Mouse (Mus musculus) embryo, embryonic 11.5 days (tissue): Measurements from ENCODE around the gene Cib4.

Experiments used
- DNase-seq: peaks from one replicate; pipeline ENCODE4 v3.0.0-alpha.2; 2012; ENCODE audit warnings: low read depth, low spot score

Cib4 gene

GRCm38 (mm10) chr5:30545698-30546097 lies at the start of gene Cib4:
TSS of gene Cib4 (minus strand) at chr5:30545836.
- DNase-seq, result no peak

- no peak for DNase-seq
Observed at GRCm38 (mm10) chr5:30594953-30595560, 49.4 kb upstream of the Cib4 start.

DNA sequence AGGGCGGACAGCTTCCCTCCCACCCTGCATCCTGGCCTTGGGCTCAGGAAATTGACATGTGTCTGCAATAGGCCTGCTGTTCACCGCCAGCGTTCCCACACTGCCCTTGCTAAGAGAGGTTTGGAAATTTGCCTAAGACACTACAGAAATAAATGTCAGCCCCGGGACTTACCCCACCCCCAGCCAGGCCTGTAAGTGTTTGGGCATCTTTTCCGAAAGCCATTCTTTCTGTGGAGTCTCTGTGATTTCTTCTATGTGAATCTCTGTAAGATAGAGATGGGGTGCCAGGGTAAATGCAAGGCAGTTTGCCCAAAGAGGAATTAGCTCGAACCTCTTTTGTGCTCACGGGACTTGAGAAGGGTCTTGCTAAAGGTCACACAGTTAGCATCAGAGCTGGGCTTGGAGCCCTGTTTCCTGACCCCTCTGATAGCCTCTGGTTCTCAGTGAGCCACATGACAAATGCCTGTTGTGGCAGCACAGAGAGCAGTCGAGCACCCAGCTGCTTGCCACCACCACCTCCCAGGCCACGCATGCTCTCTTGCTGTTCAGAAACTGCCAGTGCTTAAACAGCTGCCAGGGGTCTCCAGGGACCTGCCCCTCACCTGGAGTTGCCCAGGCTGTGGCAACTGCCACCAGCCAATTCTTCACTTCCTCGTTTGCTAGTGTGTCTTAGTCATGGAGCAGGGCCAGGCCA lies 48.3 kb upstream of the Cib4 start:
- no peak for DNase-seq

- DNase-seq, result no peak
Observed at GRCm38 (mm10) chr5:30593360-30593759, 47.7 kb upstream of the Cib4 start.

DNA sequence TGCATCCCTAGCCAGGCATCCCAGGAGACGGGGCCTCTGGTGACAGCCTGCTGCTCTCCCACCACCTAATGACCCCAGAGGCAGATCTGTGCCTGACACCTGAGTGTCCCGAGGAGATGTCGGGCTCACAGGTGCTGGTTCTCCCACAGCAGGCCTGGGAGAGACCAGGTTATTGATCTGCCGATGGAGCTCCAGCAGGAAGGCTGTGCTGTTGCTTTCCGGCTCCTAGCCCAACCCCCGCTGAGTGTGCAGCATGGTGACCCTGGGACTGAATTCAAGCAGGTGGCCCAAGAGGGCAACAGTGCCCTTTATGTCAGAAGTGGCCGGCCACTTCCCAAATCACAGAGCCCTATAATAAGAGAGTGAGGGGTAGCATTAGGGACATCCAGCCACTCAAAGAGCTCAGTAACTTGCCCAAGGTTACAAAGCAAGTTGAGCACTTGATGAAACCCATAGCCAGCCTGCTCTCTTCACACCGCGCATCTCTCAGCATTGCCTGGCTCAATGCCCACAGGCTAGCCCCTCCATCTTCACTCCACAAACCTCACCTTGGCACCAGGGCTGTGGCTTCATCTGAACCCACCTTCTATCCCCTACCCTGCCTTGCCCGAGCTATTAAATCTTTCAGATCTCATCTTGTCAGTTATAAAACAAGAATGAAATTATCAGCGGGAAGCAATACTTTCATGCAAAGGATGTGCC lies 46.8 kb upstream of the Cib4 start:
- DNase-seq, result no peak

DNA sequence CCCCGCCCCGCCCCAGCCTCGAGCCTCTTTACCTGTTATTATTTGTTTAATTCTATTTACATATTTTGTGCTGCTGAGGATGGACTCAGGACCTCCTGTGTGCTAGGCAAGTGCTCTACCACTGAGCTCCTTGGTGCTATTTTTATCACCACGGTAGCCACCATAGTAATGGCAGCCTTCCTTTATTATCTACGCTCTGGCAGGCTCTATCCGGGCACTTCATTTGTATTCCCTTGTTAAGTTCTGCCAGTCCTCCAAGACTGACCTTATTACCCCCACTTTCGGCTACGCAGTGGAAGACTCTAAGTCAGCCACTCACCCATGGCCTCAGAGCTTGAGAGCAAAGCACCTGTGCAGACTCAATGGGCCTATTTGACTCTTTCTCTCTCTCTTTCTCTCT lies 46.1 kb upstream of the Cib4 start:
- no peak for DNase-seq

GRCm38 (mm10) chr5:30591205-30591731 lies 45.6 kb upstream of the Cib4 start:
- no peak for DNase-seq

- no peak for DNase-seq
Observed at GRCm38 (mm10) chr5:30590231-30590630, 44.6 kb upstream of the Cib4 start.

DNA sequence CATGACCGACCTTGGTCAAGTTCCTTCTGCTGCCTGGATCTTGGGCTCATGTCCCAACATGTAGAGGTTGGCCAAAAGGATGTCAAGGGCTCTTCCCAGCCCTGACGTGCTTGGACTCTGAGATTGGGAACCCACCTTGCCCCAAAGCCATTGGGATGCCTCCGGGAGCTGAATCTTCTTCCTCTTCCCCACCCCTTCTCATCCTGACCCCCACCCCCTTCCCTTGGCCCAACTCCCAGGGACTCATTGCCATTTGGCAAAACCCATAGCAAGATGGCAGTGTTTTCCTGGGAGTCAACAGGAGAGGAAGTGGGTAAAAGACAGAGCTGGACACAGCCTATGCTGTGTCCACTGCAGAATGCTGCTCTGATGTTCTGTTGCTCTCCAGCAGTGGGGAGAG lies 43.9 kb upstream of the Cib4 start:
- DNase-seq, result no peak

DNA sequence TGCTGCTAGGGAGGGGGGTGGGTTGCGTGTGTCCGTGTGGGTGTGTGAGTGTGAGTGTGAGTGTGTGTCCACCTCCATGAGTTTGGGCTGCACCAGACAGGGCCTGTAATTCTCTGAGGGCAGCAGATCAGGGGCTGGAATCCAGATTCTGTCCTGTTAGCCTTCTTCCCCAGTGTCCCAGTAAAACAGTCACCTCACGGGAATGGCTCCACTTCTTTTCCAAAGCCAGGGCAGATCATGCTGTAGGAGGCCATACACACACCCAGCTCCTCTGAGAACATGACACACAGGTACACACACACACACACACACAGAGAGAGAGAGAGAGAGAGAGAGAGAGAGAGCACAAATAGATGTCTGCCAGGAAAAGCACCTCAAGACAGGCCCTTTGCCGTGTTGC lies 43.4 kb upstream of the Cib4 start:
- DNase-seq, result no peak

- peak; percentile 36 for DNase-seq
Observed at GRCm38 (mm10) chr5:30588301-30588968, 42.8 kb upstream of the Cib4 start.

- peak; percentile 32 for DNase-seq
Observed at GRCm38 (mm10) chr5:30587681-30588300, 42.2 kb upstream of the Cib4 start, which contains the start of gene Kcnk3. TSS of gene Kcnk3 (plus strand) at chr5:30588170.

DNA sequence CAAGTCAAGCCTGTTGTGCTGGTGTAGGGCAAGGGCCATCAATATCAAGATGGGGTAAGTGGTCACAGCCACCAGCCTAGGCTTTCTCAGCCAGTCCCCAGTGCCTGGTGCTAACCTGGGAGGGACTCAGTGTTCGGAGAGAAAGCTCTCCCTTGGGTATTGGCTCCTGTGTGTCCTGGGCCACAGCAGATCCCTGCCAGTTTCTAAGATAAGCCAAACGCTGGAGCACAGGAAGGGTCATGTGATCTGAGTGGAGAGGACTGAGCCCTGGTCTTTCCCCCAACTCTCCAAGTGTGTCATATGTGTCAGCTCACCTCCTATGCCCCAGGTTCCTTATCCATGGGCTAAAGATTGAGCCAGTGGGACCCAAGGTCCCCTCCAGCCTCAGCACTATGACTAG lies 41.5 kb upstream of the Cib4 start:
- no peak for DNase-seq

DNA sequence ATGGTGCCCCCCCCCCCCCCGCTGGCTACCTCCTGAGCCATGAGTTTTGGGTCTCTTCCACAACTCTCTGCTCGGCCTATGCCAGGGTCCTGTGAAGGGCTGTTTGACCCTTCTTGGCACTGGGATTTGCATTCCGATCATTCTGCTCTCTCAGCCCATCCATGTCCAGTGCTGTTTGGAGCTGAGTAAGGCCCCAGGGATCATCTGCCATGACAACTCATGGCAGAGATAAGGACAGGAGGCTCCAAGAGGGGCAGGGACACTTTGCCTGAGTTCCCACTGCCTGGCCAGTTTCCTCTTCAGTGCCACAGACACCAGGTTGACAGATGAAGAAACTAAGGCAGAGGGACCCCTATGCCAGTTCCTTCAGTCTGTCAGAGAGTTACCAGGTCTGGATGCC lies 41.0 kb upstream of the Cib4 start:
- DNase-seq, result no peak

DNA sequence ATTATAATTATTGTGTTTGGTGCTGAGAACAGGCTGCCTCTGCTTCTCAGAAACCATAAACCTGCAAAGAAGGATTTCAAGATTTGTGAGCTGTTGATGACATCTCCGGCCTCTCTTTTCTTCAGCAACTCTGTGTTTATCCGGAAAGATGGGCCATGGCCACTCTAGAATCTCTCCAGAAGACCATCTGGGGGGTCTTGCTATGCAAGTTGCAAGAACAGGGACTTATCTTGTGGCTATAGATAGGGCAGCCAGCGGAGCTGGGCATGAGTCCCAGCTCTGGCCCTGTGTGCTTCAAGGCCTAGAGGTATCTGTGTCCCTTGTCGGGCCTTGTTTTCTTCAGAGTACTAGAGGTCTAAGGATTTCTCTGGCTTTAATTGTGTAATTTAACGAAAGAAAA lies 36.4 kb upstream of the Cib4 start:
- no peak for DNase-seq

- no peak for DNase-seq
Observed at GRCm38 (mm10) chr5:30580725-30581124, 35.1 kb upstream of the Cib4 start.

GRCm38 (mm10) chr5:30578445-30579080 lies 32.9 kb upstream of the Cib4 start:
- DNase-seq, result no peak

DNA sequence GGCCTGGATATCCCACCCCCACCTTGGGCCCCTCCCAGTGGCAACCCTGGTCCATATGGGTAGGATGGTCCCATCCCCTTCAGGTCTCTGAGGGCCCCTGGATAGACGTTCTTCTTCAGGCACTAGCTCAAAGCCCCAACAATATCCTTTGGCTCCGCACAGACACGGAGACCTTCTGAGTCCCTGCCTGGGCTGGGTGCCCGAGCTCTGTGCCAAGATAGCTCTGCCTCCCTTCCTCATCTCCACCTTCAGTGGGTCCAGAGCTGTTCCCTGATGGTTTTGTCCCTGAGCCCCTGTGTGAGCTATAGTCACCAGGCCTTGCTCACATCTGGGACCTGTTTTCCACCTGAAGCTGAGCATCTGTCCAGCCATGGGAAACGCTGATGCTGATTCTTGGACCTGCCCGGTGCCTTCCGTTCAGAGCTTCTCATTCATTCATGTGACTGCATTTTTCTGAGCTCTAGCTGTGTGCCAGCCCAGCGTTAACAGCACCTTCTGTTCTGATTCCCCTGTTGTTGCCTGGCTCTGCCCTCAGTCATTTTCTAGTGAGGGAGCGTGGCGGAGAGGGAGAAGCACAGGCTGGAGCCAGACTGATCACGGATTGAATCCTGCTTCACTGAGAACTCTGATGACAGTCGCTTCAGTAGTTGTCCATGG lies 32.1 kb upstream of the Cib4 start:
- no peak for DNase-seq

GRCm38 (mm10) chr5:30577251-30577650 lies 31.6 kb upstream of the Cib4 start:
- DNase-seq, result no peak

- no peak for DNase-seq
Observed at GRCm38 (mm10) chr5:30576233-30576632, 30.6 kb upstream of the Cib4 start.

DNA sequence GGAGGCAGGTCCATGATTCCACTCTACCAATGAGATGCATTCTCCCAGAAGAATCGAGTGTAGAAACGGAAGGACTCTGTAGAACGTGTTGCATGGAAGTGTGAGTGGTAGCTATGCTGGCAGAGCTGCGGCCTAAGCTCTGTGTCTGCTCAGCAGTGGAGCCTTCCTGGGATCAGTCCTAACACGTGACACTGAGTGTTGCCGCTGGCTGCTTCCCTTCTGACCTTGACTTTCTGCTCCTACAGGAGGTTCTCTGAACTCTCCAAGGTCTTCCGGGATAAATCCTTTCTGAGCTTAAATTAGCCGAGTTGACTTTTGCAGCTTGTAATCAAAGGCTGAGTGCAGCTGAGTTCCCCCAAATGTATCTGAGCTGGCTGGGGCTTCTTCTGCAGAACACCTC lies 28.7 kb upstream of the Cib4 start:
- no peak for DNase-seq
